Mouse (Mus musculus) testis, adult 2 months (tissue): ENCODE results near the gene Col15a1.

Experiments used
- CTCF ChIP-seq: fragments of 200-500 bp; IDR thresholded peaks from 2 replicates; pipeline ENCODE4 v1.5.1; 2012; ENCODE audit warnings: low read depth, mild to moderate bottlenecking, inconsistent platforms, low read length, moderate library complexity; ENCODE audit not compliant: control insufficient read depth, insufficient read depth, insufficient replicate concordance
- POLR2A ChIP-seq: fragments of 200-500 bp; IDR thresholded peaks from 2 replicates; pipeline ENCODE4 v1.6.1; 2012; ENCODE audit warnings: low read depth, mild to moderate bottlenecking, inconsistent platforms, low read length, moderate library complexity; ENCODE audit not compliant: control insufficient read depth

DNA sequence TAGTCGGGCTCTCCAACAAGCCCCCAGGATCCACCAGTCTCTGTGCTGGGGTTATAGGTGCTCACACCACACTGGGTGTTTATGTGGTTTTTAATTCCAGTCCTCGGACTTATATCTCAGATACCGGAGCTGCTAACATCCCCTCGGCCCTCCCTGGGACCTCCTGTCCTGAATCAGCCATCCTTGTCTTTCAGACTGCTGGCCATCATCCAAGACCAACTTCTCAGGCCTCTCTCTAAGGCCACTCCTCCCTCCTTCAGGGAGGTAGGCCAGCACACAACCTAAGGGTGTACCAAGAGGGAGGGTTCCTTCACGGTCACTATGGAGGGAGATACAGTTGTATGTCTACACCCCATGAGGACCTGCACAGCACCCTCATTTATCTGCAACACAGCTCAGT lies 4.3 kb upstream of the Col15a1 start:
- TF ChIP-seq POLR2A (no peak), CTCF (no peak)
